In genomic region chr9:36969131-36969530, GRCm38 (mm10) we compare ENCODE assay signal across 14 mouse cellular contexts.
DNase-seq lines count a peak whose midpoint lies in the region; TF ChIP-seq lines count a peak whose summit lies in the region.
"Had no signal": no experiment of that assay in that cellular context is flagged by ENCODE, and none has a peak within 500 bp of the region (broad histone marks: within the 10 kb centered on the region; RNA-seq: fewer than 3 reads in every experiment).

No protein-coding gene starts in this region.

- intact Hi-C loops in gastrocnemius, adult 2 months (cut with DNase I) = loop anchor here (2.0 kb wide), 1 partner anchor 52 kb away; no protein-coding TSS in a partner anchor
- intact Hi-C loops in left cerebral cortex, adult 2 months (cut with DNase I) = loop anchor here (2.0 to 5.0 kb wide), 2 partner anchors 70 to 358 kb away; no protein-coding TSS in a partner anchor
- intact Hi-C loops in left cerebral cortex, postnatal 14 days (cut with DNase I) = loop anchor here (5.0 kb wide), 1 partner anchor 77 kb away; no protein-coding TSS in a partner anchor
- intact Hi-C loops in gastrocnemius, postnatal 14 days (cut with DNase I; ENCODE audit: low total_unique reads) = loop anchor here (5.0 to 10.0 kb wide), 2 partner anchors 54 to 263 kb away; no protein-coding TSS in a partner anchor

- no peak for TF ChIP-seq CTCF in gastrocnemius, adult 2 months (IDR thresholded peaks at IDR 0.05)
- TF ChIP-seq CTCF in left cerebral cortex, adult 2 months (IDR thresholded peaks at IDR 0.05) = no peak
- TF ChIP-seq CTCF in layer of hippocampus, adult 2 months (conservative IDR thresholded peaks at IDR 0.05) = no peak

- peak; percentile 72 for DNase-seq in gastrocnemius, adult 2 months
- no peak for DNase-seq in gastrocnemius, postnatal 4 days (ENCODE audit: low spot score in 2 of 2)
- DNase-seq in left cerebral cortex, adult 2 months (ENCODE audit: extremely low spot score in 1 of 2, low spot score in 2 of 2) = no peak
- no peak for DNase-seq in left cerebral cortex, postnatal 14 days (ENCODE audit: low spot score in 2 of 2)
- peak; percentile 40 for DNase-seq in gastrocnemius, postnatal 14 days
- DNase-seq in limb, embryonic 10.5 days (ENCODE audit: low spot score) = peak; percentile 29
- no peak for DNase-seq in layer of hippocampus, adult 2 months (ENCODE audit: low spot score in 2 of 2)
- DNase-seq in kidney, postnatal 4 days = no peak
- DNase-seq: cerebellum, adult 11-12 months had no signal

- peak overlapping the region; percentile 72 for H3K27ac ChIP-seq in gastrocnemius, adult 2 months
- H3K27ac ChIP-seq in left cerebral cortex, adult 2 months = peak overlapping the region; percentile 28; the same call in 1 of the 2 replicates
- no peak overlapping the region for H3K27ac ChIP-seq in limb, embryonic 10.5 days
- H3K27ac ChIP-seq in layer of hippocampus, adult 2 months = no peak overlapping the region
- H3K27ac ChIP-seq: forebrain, embryonic 15.5 days; heart, embryonic 15.5 days; hindbrain, embryonic 12.5 days; hindbrain, embryonic 15.5 days had no signal

- H3K27me3 ChIP-seq in limb, embryonic 10.5 days (ENCODE audit: low read depth, poor library complexity, severe bottlenecking) = peaks cover 84% of the 10 kb centered on the region
- H3K27me3 ChIP-seq: forebrain, embryonic 15.5 days; heart, embryonic 12.5 days; heart, embryonic 15.5 days; hindbrain, embryonic 12.5 days; hindbrain, embryonic 15.5 days had no signal

- 93% methylated on average over 1 of the region's 1 CpGs for WGBS in limb, embryonic 10.5 days

- H3K9me3 ChIP-seq in limb, embryonic 10.5 days (replicated peaks) = no peaks in the 10 kb centered on the region
- H3K9me3 ChIP-seq: forebrain, embryonic 15.5 days; heart, embryonic 12.5 days; heart, embryonic 15.5 days; hindbrain, embryonic 12.5 days; hindbrain, embryonic 15.5 days had no signal

- no peak overlapping the region for H3K4me3 ChIP-seq in gastrocnemius, adult 2 months
- no peak overlapping the region for H3K4me3 ChIP-seq in left cerebral cortex, adult 2 months
- no peak overlapping the region for H3K4me3 ChIP-seq in limb, embryonic 10.5 days
- H3K4me3 ChIP-seq in layer of hippocampus, adult 2 months = no peak overlapping the region
- H3K4me3 ChIP-seq: forebrain, embryonic 15.5 days; heart, embryonic 12.5 days; heart, embryonic 15.5 days; hindbrain, embryonic 12.5 days; hindbrain, embryonic 15.5 days had no signal

- peaks cover 42% of the 10 kb centered on the region for H3K4me1 ChIP-seq in limb, embryonic 10.5 days

- no peaks in the 10 kb centered on the region for H3K36me3 ChIP-seq in limb, embryonic 10.5 days
- H3K36me3 ChIP-seq: forebrain, embryonic 15.5 days; heart, embryonic 12.5 days; heart, embryonic 15.5 days; hindbrain, embryonic 12.5 days; hindbrain, embryonic 15.5 days had no signal

Comparison
In these comparisons a context has a peak if more than half of its experiments do, and no peak if none do; other contexts are left out.
1. DNase-seq: peak in gastrocnemius, adult 2 months (single experiment), gastrocnemius, postnatal 14 days (single experiment) and limb, embryonic 10.5 days (single experiment); none in gastrocnemius, postnatal 4 days (0 of 2), left cerebral cortex, adult 2 months (0 of 2), left cerebral cortex, postnatal 14 days (0 of 2), layer of hippocampus, adult 2 months (0 of 2) and kidney, postnatal 4 days (0 of 2).
2. H3K27ac ChIP-seq: peak in gastrocnemius, adult 2 months (single experiment) and left cerebral cortex, adult 2 months (single experiment); none in limb, embryonic 10.5 days (single experiment) and layer of hippocampus, adult 2 months (single experiment).